Mouse (Mus musculus): ENCODE data around the gene Msh2. TPM values are rescaled to one million over a fixed set of nuclear protein-coding genes. Genes with fewer than 3 reads are reported as not detected.
A peak's percentile ranks its signal among the peaks of the same experiment; 100 is the strongest.
"Not testable (repeated sequence)": the region's sequence is repeated elsewhere in the genome, so short reads cannot be mapped to it uniquely, and the experiment has no call there.

The Msh2 gene
- polyA plus RNA-seq, 1 experiment, result 25.9 TPM

DNA sequence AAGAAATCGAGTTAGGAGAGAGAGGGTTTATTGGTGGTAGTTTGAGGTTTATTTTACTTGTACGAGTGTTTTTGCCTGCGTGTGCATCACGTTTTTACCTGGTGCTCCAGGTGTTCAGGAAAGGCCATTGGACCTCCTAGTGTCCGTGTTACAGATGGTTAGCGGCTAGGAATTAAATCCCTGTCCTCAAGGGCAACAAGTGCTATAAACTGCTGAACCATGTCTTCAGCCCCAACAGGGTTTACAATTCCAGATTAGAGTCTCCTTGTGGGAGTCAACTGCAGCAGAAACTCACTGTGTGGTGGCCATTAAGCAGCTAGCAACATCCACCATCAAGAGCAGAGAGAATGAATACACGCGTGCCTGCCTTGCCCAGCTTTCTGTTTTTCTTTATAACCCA lies 29.4 kb upstream of the Msh2 start:
- no peak for TF ChIP-seq POLR2A (IDR thresholded peaks at IDR 0.05; ENCODE audit: borderline replicate concordance, control insufficient read depth, low read depth, low read length)
- no peak for TF ChIP-seq CTCF (IDR thresholded peaks at IDR 0.05; ENCODE audit: control insufficient read depth, insufficient read depth, low read length)
- 85% methylated on average over 8 of the region's 8 CpGs for WGBS
- Histone ChIP-seq H3K27ac (ENCODE audit: control insufficient read depth, insufficient read depth, low read depth, low read length, poor library complexity) (no peak overlapping the region), H3K4me3 (replicated peaks; ENCODE audit: control insufficient read depth, low read depth, low read length) (no peak overlapping the region), H3K4me1 (ENCODE audit: control insufficient read depth, insufficient read depth, low read length) (no peaks in the 10 kb centered on the region; the same call in 1 of the 2 replicates)

DNA sequence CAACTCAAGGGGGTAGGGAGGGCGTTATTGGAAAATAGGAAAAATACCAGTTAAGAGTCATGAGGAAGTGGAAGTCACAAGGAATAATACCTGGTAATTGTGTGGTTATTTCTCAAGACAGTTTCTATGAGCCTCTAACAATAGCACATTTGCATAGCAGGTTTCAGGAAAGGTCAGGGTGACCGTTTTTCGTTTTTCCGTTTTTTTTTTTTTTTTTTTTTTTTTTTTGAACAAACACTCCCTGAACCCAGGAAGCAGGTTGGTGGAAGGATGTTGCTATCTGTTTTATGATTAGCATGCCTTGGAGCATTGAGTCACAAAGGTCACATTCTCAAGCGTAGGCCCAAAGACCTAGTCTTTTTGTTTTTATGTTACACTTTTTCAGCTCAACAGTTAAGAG lies 16.5 kb upstream of the Msh2 start:
- H3K4me1 ChIP-seq (ENCODE audit: control insufficient read depth, insufficient read depth, low read length); H3K27ac ChIP-seq (ENCODE audit: control insufficient read depth, insufficient read depth, low read depth, low read length, poor library complexity); H3K4me3 ChIP-seq (replicated peaks; ENCODE audit: control insufficient read depth, low read depth, low read length): not testable (repeated sequence)
- WGBS, result 76% methylated on average over 5 of the region's 5 CpGs

DNA sequence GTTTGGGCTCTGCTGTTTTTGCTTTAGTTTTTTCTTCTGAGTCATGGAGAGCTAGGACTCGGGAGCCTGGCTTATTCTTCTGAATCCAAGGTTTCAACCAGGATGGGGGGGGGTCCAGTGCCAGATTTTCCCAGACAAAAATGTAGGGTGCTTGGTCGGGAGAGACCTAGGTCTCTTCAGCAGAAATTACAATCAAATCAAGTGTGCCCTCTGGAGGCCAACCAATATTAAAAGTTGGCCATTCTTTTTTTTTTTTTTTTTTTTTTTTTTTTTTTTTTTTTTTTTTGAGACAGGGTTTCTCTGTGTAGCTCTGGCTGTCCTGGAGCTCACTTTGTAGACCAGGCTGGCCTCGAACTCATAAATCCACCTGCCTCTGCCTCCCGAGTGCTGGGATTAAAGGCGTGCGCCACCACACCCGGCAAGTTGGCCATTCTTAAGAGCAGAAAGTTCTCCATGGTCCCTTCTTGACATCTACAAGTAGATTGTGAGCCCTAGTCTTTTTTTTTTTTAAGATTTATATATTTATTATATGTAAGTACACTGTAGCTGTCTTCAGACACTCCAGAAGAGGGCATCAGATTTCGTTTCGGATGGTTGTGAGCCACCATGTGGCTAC lies 10.1 kb upstream of the Msh2 start:
- not testable (repeated sequence) for H3K4me3 ChIP-seq (replicated peaks; ENCODE audit: control insufficient read depth, low read depth, low read length); H3K4me1 ChIP-seq (ENCODE audit: control insufficient read depth, insufficient read depth, low read length); H3K27ac ChIP-seq (ENCODE audit: control insufficient read depth, insufficient read depth, low read depth, low read length, poor library complexity)
- 72% methylated on average over 9 of the region's 9 CpGs for WGBS

DNA sequence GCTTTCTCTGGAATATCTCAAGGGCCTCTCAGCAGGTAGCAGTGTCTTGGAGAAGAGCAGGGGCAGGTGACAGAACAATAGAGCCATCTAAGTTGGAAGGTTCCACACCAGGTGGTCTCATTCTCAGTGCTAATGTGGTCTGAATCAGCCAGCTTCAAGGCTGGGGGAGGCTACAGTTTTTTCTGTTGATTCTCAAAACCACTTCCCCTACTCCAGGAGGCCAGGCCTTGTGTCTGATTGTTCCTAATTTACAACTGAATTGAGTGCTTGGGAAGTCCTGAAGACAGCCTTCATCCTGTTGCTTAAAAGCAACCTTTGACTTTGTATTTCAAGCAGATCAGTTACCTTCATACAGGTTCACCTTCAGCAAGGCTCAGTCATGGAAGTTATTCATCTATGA lies 7.9 kb upstream of the Msh2 start:
- H3K27ac ChIP-seq (ENCODE audit: control insufficient read depth, insufficient read depth, low read depth, low read length, poor library complexity), result no peak overlapping the region
- no peak overlapping the region for H3K4me3 ChIP-seq (replicated peaks; ENCODE audit: control insufficient read depth, low read depth, low read length)
- H3K4me1 ChIP-seq (ENCODE audit: control insufficient read depth, insufficient read depth, low read length), result no peaks in the 10 kb centered on the region
- TF ChIP-seq CTCF (IDR thresholded peaks at IDR 0.05; ENCODE audit: control insufficient read depth, insufficient read depth, low read length) (no peak), POLR2A (IDR thresholded peaks at IDR 0.05; ENCODE audit: borderline replicate concordance, control insufficient read depth, low read depth, low read length) (no peak)

DNA sequence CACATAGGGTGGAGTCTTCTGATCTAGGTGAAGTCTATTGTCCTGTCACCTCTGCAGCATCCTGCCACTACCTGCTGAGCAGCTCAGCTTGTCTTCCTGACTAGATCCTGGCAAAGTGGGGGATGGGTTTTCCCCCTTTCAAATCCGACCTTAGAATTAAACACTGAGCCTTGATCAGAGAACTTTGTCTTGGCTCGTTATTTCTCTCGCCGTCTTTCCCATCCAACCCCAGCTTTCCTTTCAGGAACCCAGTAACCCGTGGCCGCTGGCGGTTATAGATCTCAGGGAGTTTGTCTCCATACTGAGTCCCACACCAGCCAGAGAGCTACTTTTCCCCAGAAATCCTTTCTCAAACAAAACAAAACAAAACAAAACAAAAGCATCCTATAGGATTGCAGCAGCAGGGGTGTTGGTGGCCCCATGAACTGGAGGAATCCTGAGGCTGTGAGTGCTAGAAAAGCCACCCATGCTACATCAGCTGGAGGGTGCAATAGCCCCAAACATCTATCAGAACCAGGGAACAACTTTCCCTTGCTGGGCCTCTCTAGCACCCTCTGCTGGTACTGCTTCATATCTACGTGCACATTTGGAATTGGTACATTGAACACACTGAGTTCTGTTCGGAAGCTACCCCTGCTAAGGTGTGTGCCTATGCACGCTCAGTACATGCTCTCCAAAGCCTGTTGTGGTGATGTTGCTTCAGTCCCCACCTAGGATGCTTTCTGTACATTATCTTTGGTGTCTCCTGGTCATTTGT lies 6.9 kb upstream of the Msh2 start:
- TF ChIP-seq CTCF (IDR thresholded peaks at IDR 0.05; ENCODE audit: control insufficient read depth, insufficient read depth, low read length) (peak; percentile 40), POLR2A (IDR thresholded peaks at IDR 0.05; ENCODE audit: borderline replicate concordance, control insufficient read depth, low read depth, low read length) (no peak)
- Histone ChIP-seq H3K4me3 (replicated peaks; ENCODE audit: control insufficient read depth, low read depth, low read length) (no peak overlapping the region), H3K4me1 (ENCODE audit: control insufficient read depth, insufficient read depth, low read length) (no peaks in the 10 kb centered on the region), H3K27ac (ENCODE audit: control insufficient read depth, insufficient read depth, low read depth, low read length, poor library complexity) (no peak overlapping the region)
- WGBS, result 86% methylated on average over 10 of the region's 10 CpGs

DNA sequence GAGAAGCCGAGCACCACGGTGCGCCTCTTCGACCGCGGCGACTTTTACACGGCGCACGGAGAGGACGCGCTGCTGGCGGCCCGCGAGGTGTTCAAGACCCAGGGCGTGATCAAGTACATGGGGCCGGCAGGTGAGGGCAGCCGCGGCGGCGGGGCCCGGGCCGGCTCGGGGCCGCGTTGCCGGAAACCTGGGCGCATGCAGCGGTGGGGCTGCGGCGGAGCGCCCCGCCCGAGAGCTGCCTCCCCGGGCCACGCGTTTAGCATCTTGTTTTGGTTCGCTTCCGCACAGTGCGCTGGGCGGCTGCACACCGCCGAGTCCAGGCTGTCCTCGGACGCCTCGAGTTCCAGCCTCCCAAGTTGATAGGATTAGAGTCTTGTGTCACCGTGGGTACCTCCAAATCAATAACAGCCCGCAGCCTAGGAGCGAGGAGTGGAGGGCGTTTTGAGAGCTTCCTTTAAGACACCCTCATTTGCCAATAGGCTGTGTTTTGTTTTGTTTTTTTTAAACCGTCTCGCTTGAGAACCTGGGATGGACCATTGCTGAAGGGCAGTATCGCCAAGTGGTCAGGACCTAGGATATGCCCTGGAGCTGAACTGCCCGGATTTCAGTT lies 652 bp downstream of the Msh2 start:
- TF ChIP-seq CTCF (IDR thresholded peaks at IDR 0.05; ENCODE audit: control insufficient read depth, insufficient read depth, low read length) (no peak), POLR2A (IDR thresholded peaks at IDR 0.05; ENCODE audit: borderline replicate concordance, control insufficient read depth, low read depth, low read length) (no peak)
- peak overlapping the region; percentile 90 for H3K4me3 ChIP-seq (replicated peaks; ENCODE audit: control insufficient read depth, low read depth, low read length)
- H3K4me1 ChIP-seq (ENCODE audit: control insufficient read depth, insufficient read depth, low read length), result no peaks in the 10 kb centered on the region
- WGBS, result 1% methylated on average over 54 of the region's 54 CpGs
- peak overlapping the region; percentile 23 for H3K27ac ChIP-seq (ENCODE audit: control insufficient read depth, insufficient read depth, low read depth, low read length, poor library complexity)

DNA sequence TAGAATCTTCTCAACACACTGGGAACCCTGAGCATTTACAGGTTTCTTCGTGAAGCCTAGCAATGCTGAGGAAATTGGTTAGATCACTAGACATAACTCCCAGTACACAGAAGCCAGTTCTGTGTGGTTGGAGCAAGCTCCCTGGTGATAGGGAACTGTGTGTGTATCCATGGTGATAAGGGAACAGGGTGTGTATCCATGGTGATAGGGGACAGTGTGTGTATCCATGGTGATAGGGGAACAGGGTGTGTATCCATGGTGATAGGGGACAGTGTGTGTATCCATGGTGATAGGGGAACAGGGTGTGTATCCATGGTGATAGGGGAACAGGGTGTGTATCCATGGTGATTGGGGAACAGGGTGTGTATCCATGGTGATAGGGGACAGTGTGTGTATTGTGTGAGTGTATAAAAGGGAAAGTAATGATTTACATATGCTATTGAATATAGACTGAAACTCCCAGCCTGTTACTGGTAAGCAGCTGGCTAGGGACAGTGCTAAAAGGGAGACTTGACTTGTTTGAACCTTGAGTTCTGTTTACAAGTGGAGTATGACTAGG lies 4.9 kb downstream of the Msh2 start:
- not testable (repeated sequence) for H3K27ac ChIP-seq (ENCODE audit: control insufficient read depth, insufficient read depth, low read depth, low read length, poor library complexity); H3K4me1 ChIP-seq (ENCODE audit: control insufficient read depth, insufficient read depth, low read length); H3K4me3 ChIP-seq (replicated peaks; ENCODE audit: control insufficient read depth, low read depth, low read length)
- WGBS, result 88% methylated on average over 1 of the region's 1 CpGs

DNA sequence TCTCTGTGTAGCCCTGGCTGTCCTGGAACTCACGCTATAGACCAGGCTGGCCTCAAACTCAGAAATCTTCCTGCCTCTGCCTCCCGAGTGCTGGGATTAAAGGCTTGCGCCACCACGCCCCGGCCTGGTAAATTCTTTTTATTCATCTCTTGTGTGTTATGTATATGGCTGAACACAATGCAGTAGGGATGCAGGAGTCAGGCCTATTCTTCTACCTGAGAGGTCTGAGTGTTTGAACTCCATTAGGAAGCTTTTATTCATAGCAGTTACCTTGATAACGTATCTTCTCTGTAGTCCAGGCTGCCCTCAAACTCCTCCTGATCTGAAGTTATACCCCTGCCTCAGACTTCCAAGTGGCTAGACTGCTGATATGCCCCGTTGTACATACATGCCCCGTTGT lies 5.5 kb downstream of the Msh2 start:
- TF ChIP-seq POLR2A (IDR thresholded peaks at IDR 0.05; ENCODE audit: borderline replicate concordance, control insufficient read depth, low read depth, low read length) (no peak), CTCF (IDR thresholded peaks at IDR 0.05; ENCODE audit: control insufficient read depth, insufficient read depth, low read length) (no peak)
- 91% methylated on average over 8 of the region's 8 CpGs for WGBS
- H3K27ac ChIP-seq (ENCODE audit: control insufficient read depth, insufficient read depth, low read depth, low read length, poor library complexity), result no peak overlapping the region

DNA sequence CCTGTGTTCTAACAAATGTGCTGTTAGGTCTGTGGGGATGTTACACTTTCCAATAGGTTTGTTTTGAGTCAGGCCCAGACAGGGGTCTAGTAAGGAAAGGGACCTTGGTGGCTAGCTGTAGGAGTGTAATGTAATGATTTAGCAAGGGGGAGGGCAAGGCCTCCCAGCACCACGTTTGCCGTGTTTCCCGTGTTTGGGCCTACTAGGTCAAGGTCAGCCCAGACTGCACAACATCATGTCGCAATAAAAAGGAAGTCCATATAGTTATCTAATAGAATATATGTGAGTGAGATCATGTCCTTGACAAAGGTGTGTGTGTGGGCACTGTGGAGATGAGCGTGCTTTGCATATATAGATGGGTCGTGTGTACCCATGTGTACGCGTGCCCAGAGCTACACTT lies 17.1 kb downstream of the Msh2 start:
- no peak for TF ChIP-seq CTCF (IDR thresholded peaks at IDR 0.05; ENCODE audit: control insufficient read depth, insufficient read depth, low read length)
- TF ChIP-seq POLR2A (IDR thresholded peaks at IDR 0.05; ENCODE audit: borderline replicate concordance, control insufficient read depth, low read depth, low read length), result no peak
- WGBS, result 81% methylated on average over 8 of the region's 8 CpGs
- Histone ChIP-seq H3K27ac (ENCODE audit: control insufficient read depth, insufficient read depth, low read depth, low read length, poor library complexity) (no peak overlapping the region), H3K4me3 (replicated peaks; ENCODE audit: control insufficient read depth, low read depth, low read length) (no peak overlapping the region), H3K4me1 (ENCODE audit: control insufficient read depth, insufficient read depth, low read length) (no peaks in the 10 kb centered on the region)

More for the DNA sequence above, 5.5 kb downstream of the Msh2 start:
- H3K4me3 ChIP-seq (replicated peaks; ENCODE audit: control insufficient read depth, low read depth, low read length), result no peak overlapping the region
- no peaks in the 10 kb centered on the region for H3K4me1 ChIP-seq (ENCODE audit: control insufficient read depth, insufficient read depth, low read length)
